Mouse (Mus musculus) testis, adult 2 months (tissue): Measurements from ENCODE around the gene Lifr. TPM values are rescaled to one million over a fixed set of nuclear protein-coding genes. Genes with fewer than 3 reads are reported as not detected.

Experiments
- H3K27ac ChIP-seq: fragments of 200-500 bp; 2 replicates; pipeline ENCODE4 v1.5.1; 2012; ENCODE audit warnings: low read depth, low read length; ENCODE audit not compliant: control insufficient read depth, insufficient read depth
- H3K27me3 ChIP-seq: fragments of 200-500 bp; 2 replicates; pipeline ENCODE4 v1.6.1; 2012; ENCODE audit warnings: mild to moderate bottlenecking, low read length, moderate library complexity; ENCODE audit not compliant: control insufficient read depth, insufficient read depth
- H3K36me3 ChIP-seq: fragments of 200-500 bp; 2 replicates; pipeline ENCODE4 v1.6.1; 2012; ENCODE audit warnings: mild to moderate bottlenecking, low read length; ENCODE audit not compliant: control insufficient read depth, insufficient read depth
- H3K4me1 ChIP-seq: fragments of 200-500 bp; 2 replicates; pipeline ENCODE4 v1.6.1; 2012; ENCODE audit warnings: low read length; ENCODE audit not compliant: control insufficient read depth, insufficient read depth
- H3K4me3 ChIP-seq: fragments of 200-500 bp; 2 replicates; pipeline ENCODE4 v1.5.1; 2012; ENCODE audit warnings: low read depth, mild to moderate bottlenecking, low read length, moderate library complexity, mixed read lengths; ENCODE audit not compliant: control insufficient read depth
- CTCF ChIP-seq: fragments of 200-500 bp; IDR thresholded peaks from 2 replicates; pipeline ENCODE4 v1.5.1; 2012; ENCODE audit warnings: low read depth, mild to moderate bottlenecking, inconsistent platforms, low read length, moderate library complexity; ENCODE audit not compliant: control insufficient read depth, insufficient read depth, insufficient replicate concordance
- POLR2A ChIP-seq: fragments of 200-500 bp; IDR thresholded peaks from 2 replicates; pipeline ENCODE4 v1.6.1; 2012; ENCODE audit warnings: low read depth, mild to moderate bottlenecking, inconsistent platforms, low read length, moderate library complexity; ENCODE audit not compliant: control insufficient read depth
- polyA plus RNA-seq: library from polyadenylated mRNA; depleted of rRNA; stranded (reverse); fragments of >200 nt; gene quantifications from 2 replicates; pipeline ENCODE4 v1.2.3, GENCODE M21; 2012

The Lifr gene
- polyA plus RNA-seq, 1 experiment: 7.6 TPM

GRCm38 (mm10) chr15:7105224-7105623 is 14.8 kb downstream of the Lifr start:
- H3K4me3 ChIP-seq: no peak overlapping the region
- no peak overlapping the region for H3K27ac ChIP-seq
- no peaks in the 10 kb centered on the region for H3K36me3 ChIP-seq
- no peaks in the 10 kb centered on the region for H3K27me3 ChIP-seq
- H3K4me1 ChIP-seq: no peaks in the 10 kb centered on the region
- TF ChIP-seq CTCF (no peak), POLR2A (no peak)

GRCm38 (mm10) chr15:7108160-7108559 is 17.7 kb downstream of the Lifr start:
- Histone ChIP-seq H3K4me3 (no peak overlapping the region), H3K36me3 (no peaks in the 10 kb centered on the region), H3K27ac (no peak overlapping the region), H3K27me3 (no peaks in the 10 kb centered on the region), H3K4me1 (no peaks in the 10 kb centered on the region)
- TF ChIP-seq POLR2A (no peak), CTCF (no peak)

GRCm38 (mm10) chr15:7112227-7112907 is 22.0 kb downstream of the Lifr start:
- Histone ChIP-seq H3K27ac (no peak overlapping the region), H3K4me1 (no peaks in the 10 kb centered on the region), H3K27me3 (no peaks in the 10 kb centered on the region), H3K4me3 (no peak overlapping the region), H3K36me3 (no peaks in the 10 kb centered on the region)
- TF ChIP-seq POLR2A (no peak), CTCF (no peak)

- TF ChIP-seq POLR2A (no peak), CTCF (no peak)
- H3K4me3 ChIP-seq: no peak overlapping the region
- no peak overlapping the region for H3K27ac ChIP-seq
- no peaks in the 10 kb centered on the region for H3K36me3 ChIP-seq
- H3K27me3 ChIP-seq: no peaks in the 10 kb centered on the region
- H3K4me1 ChIP-seq: no peaks in the 10 kb centered on the region
Measured at GRCm38 (mm10) chr15:7113906-7114305, 23.5 kb downstream of the Lifr start.

GRCm38 (mm10) chr15:7115326-7116003 is 25.1 kb downstream of the Lifr start:
- Histone ChIP-seq H3K27ac (no peak overlapping the region), H3K4me1 (no peaks in the 10 kb centered on the region), H3K27me3 (no peaks in the 10 kb centered on the region), H3K36me3 (no peaks in the 10 kb centered on the region), H3K4me3 (no peak overlapping the region)
- TF ChIP-seq POLR2A (no peak), CTCF (no peak)

- Histone ChIP-seq H3K36me3 (no peaks in the 10 kb centered on the region), H3K27me3 (no peaks in the 10 kb centered on the region), H3K27ac (no peak overlapping the region), H3K4me3 (no peak overlapping the region), H3K4me1 (no peaks in the 10 kb centered on the region)
- no peak for TF ChIP-seq CTCF
- TF ChIP-seq POLR2A: no peak
Measured at GRCm38 (mm10) chr15:7116216-7116615, 25.8 kb downstream of the Lifr start.

- no peaks in the 10 kb centered on the region for H3K27me3 ChIP-seq
- H3K4me3 ChIP-seq: no peak overlapping the region
- H3K4me1 ChIP-seq: no peaks in the 10 kb centered on the region
- TF ChIP-seq CTCF: no peak
- no peak overlapping the region for H3K27ac ChIP-seq
- H3K36me3 ChIP-seq: no peaks in the 10 kb centered on the region
Measured at GRCm38 (mm10) chr15:7116699-7117098, 26.3 kb downstream of the Lifr start.

- H3K36me3 ChIP-seq: no peaks in the 10 kb centered on the region
- no peak overlapping the region for H3K27ac ChIP-seq
- no peak overlapping the region for H3K4me3 ChIP-seq
- H3K27me3 ChIP-seq: no peaks in the 10 kb centered on the region
- H3K4me1 ChIP-seq: no peaks in the 10 kb centered on the region
- no peak for TF ChIP-seq POLR2A
- no peak for TF ChIP-seq CTCF
Measured at GRCm38 (mm10) chr15:7117944-7118343, 27.5 kb downstream of the Lifr start.
